Mouse (Mus musculus): ENCODE measurements around the gene Fam76a. TPM values are rescaled to one million over a fixed set of nuclear protein-coding genes. Genes with fewer than 3 reads are reported as not detected.

Fam76a gene
- polyA plus RNA-seq, 1 experiment from 2014 or later = 21.7 TPM

- ATAC-seq (no peak), DNase-seq (no peak)
- WGBS (ENCODE audit: insufficient replicate concordance) = 54% methylated on average over 2 of the region's 2 CpGs
- H3K4me3 ChIP-seq (ENCODE audit: low read depth, low read length) = no peak overlapping the region
- H3K9ac ChIP-seq (replicated peaks) = no peak overlapping the region
- no peaks in the 10 kb centered on the region for H3K36me3 ChIP-seq (replicated peaks; ENCODE audit: insufficient read depth, low read length)
- H3K9me3 ChIP-seq (ENCODE audit: low read length) = no peaks in the 10 kb centered on the region
- TF ChIP-seq CTCF (IDR thresholded peaks at IDR 0.05; ENCODE audit: low read depth) = no peak
- no peak for TF ChIP-seq EP300 (IDR thresholded peaks at IDR 0.05; ENCODE audit: low read depth)
- H3K27me3 ChIP-seq (ENCODE audit: insufficient read depth, low read length) = no peaks in the 10 kb centered on the region
- H3K27ac ChIP-seq (ENCODE audit: low read depth) = no peak overlapping the region
- H3K4me2 ChIP-seq (ENCODE audit: low read depth, low read length) = no peak overlapping the region
- peaks cover 28% of the 10 kb centered on the region for H3K4me1 ChIP-seq (ENCODE audit: insufficient read depth)
These were observed 41.1 kb upstream of the Fam76a start for GRCm38 (mm10) chr4:132963436-132963835.

GRCm38 (mm10) chr4:132962628-132963027 is 40.3 kb upstream of the Fam76a start:
- H3K4me3 ChIP-seq (ENCODE audit: low read depth, low read length) = no peak overlapping the region
- no peak for DNase-seq
- ATAC-seq = no peak
- no peak overlapping the region for H3K9ac ChIP-seq (replicated peaks)
- H3K4me1 ChIP-seq (ENCODE audit: insufficient read depth) = peaks cover 28% of the 10 kb centered on the region
- WGBS (ENCODE audit: insufficient replicate concordance) = 48% methylated on average over 4 of the region's 4 CpGs
- H3K27me3 ChIP-seq (ENCODE audit: insufficient read depth, low read length) = no peaks in the 10 kb centered on the region
- no peak overlapping the region for H3K27ac ChIP-seq (ENCODE audit: low read depth)
- no peaks in the 10 kb centered on the region for H3K36me3 ChIP-seq (replicated peaks; ENCODE audit: insufficient read depth, low read length)
- TF ChIP-seq EP300 (IDR thresholded peaks at IDR 0.05; ENCODE audit: low read depth) (no peak), CTCF (IDR thresholded peaks at IDR 0.05; ENCODE audit: low read depth) (no peak)
- H3K4me2 ChIP-seq (ENCODE audit: low read depth, low read length) = no peak overlapping the region
- no peaks in the 10 kb centered on the region for H3K9me3 ChIP-seq (ENCODE audit: low read length)

GRCm38 (mm10) chr4:132961866-132962265 is 39.5 kb upstream of the Fam76a start:
- peaks cover 28% of the 10 kb centered on the region for H3K4me1 ChIP-seq (ENCODE audit: insufficient read depth)
- DNase-seq = no peak
- no peak overlapping the region for H3K4me2 ChIP-seq (ENCODE audit: low read depth, low read length)
- H3K36me3 ChIP-seq (replicated peaks; ENCODE audit: insufficient read depth, low read length) = no peaks in the 10 kb centered on the region
- no peak overlapping the region for H3K9ac ChIP-seq (replicated peaks)
- no peak overlapping the region for H3K4me3 ChIP-seq (ENCODE audit: low read depth, low read length)
- TF ChIP-seq EP300 (IDR thresholded peaks at IDR 0.05; ENCODE audit: low read depth) (no peak), CTCF (IDR thresholded peaks at IDR 0.05; ENCODE audit: low read depth) (no peak)
- ATAC-seq = no peak
- H3K27me3 ChIP-seq (ENCODE audit: insufficient read depth, low read length) = no peaks in the 10 kb centered on the region
- 77% methylated on average over 5 of the region's 5 CpGs for WGBS (ENCODE audit: insufficient replicate concordance)
- H3K27ac ChIP-seq (ENCODE audit: low read depth) = peak overlapping the region; percentile 11; the same call in 1 of the 2 replicates
- no peaks in the 10 kb centered on the region for H3K9me3 ChIP-seq (ENCODE audit: low read length)

GRCm38 (mm10) chr4:132960864-132961639 is 38.7 kb upstream of the Fam76a start:
- peak; percentile 62 for DNase-seq
- H3K27ac ChIP-seq (ENCODE audit: low read depth) = peak overlapping the region; percentile 79

GRCm38 (mm10) chr4:132960313-132960712 is 38.0 kb upstream of the Fam76a start:
- Histone ChIP-seq H3K4me2 (ENCODE audit: low read depth, low read length) (no peak overlapping the region), H3K36me3 (replicated peaks; ENCODE audit: insufficient read depth, low read length) (no peaks in the 10 kb centered on the region), H3K4me3 (ENCODE audit: low read depth, low read length) (no peak overlapping the region), H3K9me3 (ENCODE audit: low read length) (no peaks in the 10 kb centered on the region), H3K4me1 (ENCODE audit: insufficient read depth) (peaks cover 28% of the 10 kb centered on the region), H3K27me3 (ENCODE audit: insufficient read depth, low read length) (no peaks in the 10 kb centered on the region), H3K27ac (ENCODE audit: low read depth) (peak overlapping the region; percentile 79), H3K9ac (replicated peaks) (no peak overlapping the region)
- no peak for DNase-seq
- ATAC-seq = no peak; the same call in 1 of the 2 replicates
- 51% methylated on average over 5 of the region's 5 CpGs for WGBS (ENCODE audit: insufficient replicate concordance)
- TF ChIP-seq EP300 (IDR thresholded peaks at IDR 0.05; ENCODE audit: low read depth) = no peak
- TF ChIP-seq CTCF (IDR thresholded peaks at IDR 0.05; ENCODE audit: low read depth) = no peak

More at GRCm38 (mm10) chr4:132960864-132961639, 38.7 kb upstream of the Fam76a start:
- Histone ChIP-seq H3K4me3 (ENCODE audit: low read depth, low read length) (no peak overlapping the region), H3K4me2 (ENCODE audit: low read depth, low read length) (no peak overlapping the region; the same call in 1 of the 2 replicates), H3K36me3 (replicated peaks; ENCODE audit: insufficient read depth, low read length) (no peaks in the 10 kb centered on the region), H3K27me3 (ENCODE audit: insufficient read depth, low read length) (no peaks in the 10 kb centered on the region), H3K9me3 (ENCODE audit: low read length) (no peaks in the 10 kb centered on the region), H3K4me1 (ENCODE audit: insufficient read depth) (peaks cover 28% of the 10 kb centered on the region), H3K9ac (replicated peaks) (no peak overlapping the region)
- ATAC-seq = 0 out of 2 replicates have a peak, but pooled peaks have one; percentile 14
- WGBS (ENCODE audit: insufficient replicate concordance) = 46% methylated on average over 13 of the region's 13 CpGs
- TF ChIP-seq CTCF (IDR thresholded peaks at IDR 0.05; ENCODE audit: low read depth) = no peak
- TF ChIP-seq EP300 (IDR thresholded peaks at IDR 0.05; ENCODE audit: low read depth) = no peak

GRCm38 (mm10) chr4:132959679-132960045 is 37.3 kb upstream of the Fam76a start:
- Histone ChIP-seq H3K27me3 (ENCODE audit: insufficient read depth, low read length) (no peaks in the 10 kb centered on the region), H3K9me3 (ENCODE audit: low read length) (no peaks in the 10 kb centered on the region), H3K4me1 (ENCODE audit: insufficient read depth) (peaks cover 28% of the 10 kb centered on the region), H3K27ac (ENCODE audit: low read depth) (peak overlapping the region; percentile 79), H3K4me2 (ENCODE audit: low read depth, low read length) (no peak overlapping the region), H3K4me3 (ENCODE audit: low read depth, low read length) (no peak overlapping the region), H3K36me3 (replicated peaks; ENCODE audit: insufficient read depth, low read length) (no peaks in the 10 kb centered on the region), H3K9ac (replicated peaks) (no peak overlapping the region)
- peak; percentile 78 for ATAC-seq
- WGBS (ENCODE audit: insufficient replicate concordance) = 46% methylated on average over 3 of the region's 3 CpGs
- TF ChIP-seq EP300 (IDR thresholded peaks at IDR 0.05; ENCODE audit: low read depth) = no peak
- TF ChIP-seq CTCF (IDR thresholded peaks at IDR 0.05; ENCODE audit: low read depth) = no peak
- no peak for DNase-seq

All from liver, postnatal 0 days (tissue).